Mouse (Mus musculus) right cerebral cortex, postnatal 25 days (tissue): ENCODE measurements at regions not wholly inside any gene's neighbourhood (a gene's known extent, or its start where the extent isn't known, plus 50 kb on each side); places are given as distances from the start of the nearest gene placed in this dataset.

Experiments used
- DNase-seq: peaks from one replicate; pipeline ENCODE4 v3.0.0; 2022

GRCm38 (mm10) chrX:61652377-61652776 lies 56.9 kb upstream of the Ldoc1 start:
- DNase-seq, result peak; percentile 4

GRCm38 (mm10) chrX:61653077-61653476 lies 56.2 kb upstream of the Ldoc1 start:
- DNase-seq, result peak; percentile 3
